Mouse (Mus musculus) left cerebral cortex, postnatal 10 days (tissue): ENCODE results near the gene Cyp1a1. TPM values are rescaled to one million over a fixed set of nuclear protein-coding genes. Genes with fewer than 3 reads are reported as not detected.

Experiments used
- DNase-seq, 2 experiments: peaks; one replicate each; pipeline ENCODE4 v3.0.0; 2021 to 2022; ENCODE audit warnings: low spot score in 2 of 2, mixed read lengths in 1 of 2; ENCODE audit errors: extremely low spot score in 1 of 2
- intact Hi-C: fragments of 180-260 bp; cut with DNase I; formaldehyde crosslinking; loops from one replicate; pipeline ENCODE4 v1.15.1; 2025
- total RNA-seq, 2 experiments: library from RNA; stranded (reverse); gene quantifications; 2 replicates each; pipeline ENCODE4 v1.2.3; 2021

Cyp1a1 gene
- total RNA-seq, 2 experiments from 2014 or later, result 0.41 to 0.43 TPM

- intact Hi-C loops, result no loop called here
- no peak for DNase-seq
Observed at GRCm38 (mm10) chr9:57733606-57734005, 45.9 kb downstream of the Cyp1a1 start.

GRCm38 (mm10) chr9:57739863-57740262 lies 52.1 kb downstream of the Cyp1a1 start:
- DNase-seq, result no peak
- intact Hi-C loops, result no loop called here

GRCm38 (mm10) chr9:57744462-57745091 lies 56.8 kb downstream of the Cyp1a1 start:
- intact Hi-C loops, result no loop called here
- DNase-seq, result no peak

GRCm38 (mm10) chr9:57747067-57747466 lies 59.3 kb downstream of the Cyp1a1 start:
- intact Hi-C loops, result no loop called here
- no peak for DNase-seq

GRCm38 (mm10) chr9:57748137-57748536 lies 60.4 kb downstream of the Cyp1a1 start:
- DNase-seq, result peak in 1 of 2 experiments; percentile 36
- intact Hi-C loops, result no loop called here

GRCm38 (mm10) chr9:57748831-57749230 lies 61.1 kb downstream of the Cyp1a1 start:
- no peak for DNase-seq
- intact Hi-C loops, result no loop called here

- intact Hi-C loops, result no loop called here
- no peak for DNase-seq
Observed at GRCm38 (mm10) chr9:57750901-57751300, 63.2 kb downstream of the Cyp1a1 start.

Other genes starting within 250 kb of the Cyp1a1 start
- gene Ppcdc, start 247.8 kb upstream of the Cyp1a1 start, total RNA-seq, result 10 to 100 TPM; 11.7 to 13.0 TPM
- gene Scamp5, start 219.9 kb upstream of the Cyp1a1 start, total RNA-seq, result 100 to 1,000 TPM; 387 to 389 TPM
- 10 to 100 TPM; 14.1 to 14.8 TPM for gene Rpp25, start 183.9 kb upstream of the Cyp1a1 start, total RNA-seq
- 100 to 1,000 TPM; 501 to 523 TPM for gene Cox5a, start 166.7 kb upstream of the Cyp1a1 start, total RNA-seq
- gene Fam219b, start 150.4 kb upstream of the Cyp1a1 start, total RNA-seq, result 10 to 100 TPM; 21.5 to 24.7 TPM
- gene Mpi, start 135.2 kb upstream of the Cyp1a1 start, total RNA-seq, result 10 to 100 TPM; 79.5 to 81.1 TPM
- gene Scamp2, start 127.0 kb upstream of the Cyp1a1 start, total RNA-seq, result 10 to 100 TPM; 25.7 to 29.9 TPM
- 10 to 100 TPM; 33.5 to 38.8 TPM for gene Ulk3, start 98.5 kb upstream of the Cyp1a1 start, total RNA-seq
- gene Cplx3, start 81.6 kb upstream of the Cyp1a1 start, total RNA-seq, result 10 to 100 TPM; 15.6 to 17.8 TPM
- gene Lman1l, start 67.2 kb upstream of the Cyp1a1 start, total RNA-seq, result not detected
- gene Csk, start 34.3 kb upstream of the Cyp1a1 start, total RNA-seq, result 10 to 100 TPM; 64.6 to 66.3 TPM
- gene Cyp1a2, start 4.2 kb upstream of the Cyp1a1 start, total RNA-seq, result not detected
- gene Edc3, start 20.6 kb downstream of the Cyp1a1 start, total RNA-seq, result 10 to 100 TPM; 15.2 to 17.6 TPM
- gene Clk3, start 77.9 kb downstream of the Cyp1a1 start, total RNA-seq, result 10 to 100 TPM; 69.6 to 88.0 TPM
- 1 to 10 TPM; 7.7 to 9.3 TPM for gene Arid3b, start 148.9 kb downstream of the Cyp1a1 start, total RNA-seq
- 100 to 1,000 TPM in 1 of 2 experiments, 10 to 100 TPM in 1; 98.2 to 107 TPM for gene Ubl7, start 223.1 kb downstream of the Cyp1a1 start, total RNA-seq